Mouse (Mus musculus) MEL (cell line): Measurements from ENCODE around the gene Chl1. TPM values are rescaled to one million over a fixed set of nuclear protein-coding genes. Genes with fewer than 3 reads are reported as not detected.

ENCODE experiments used
- DNase-seq: peaks from one replicate; pipeline ENCODE4 v3.0.0; 2011; ENCODE audit warnings: low read depth, low spot score
- H3K27ac ChIP-seq: 2 replicates; pipeline ENCODE4 v1.5.1; 2012; ENCODE audit warnings: low read depth, mild to moderate bottlenecking, control low read depth, low read length, moderate library complexity; ENCODE audit not compliant: control insufficient read depth
- H3K27me3 ChIP-seq, 2 experiments: fragments of 150-350 bp in 1 of 2; sonication (generic) in 1 of 2; 2 replicates each; pipeline ENCODE4 v1.6.1; 2012; ENCODE audit warnings: low read length in 2 of 2, mild to moderate bottlenecking in 2 of 2, improper control_type of control experiment in 1 of 2, moderate library complexity in 1 of 2; ENCODE audit not compliant: insufficient read depth in 2 of 2, control insufficient read depth in 1 of 2
- H3K36me3 ChIP-seq, 2 experiments: 2 replicates each; pipeline ENCODE4 v1.6.1; 2012 to 2014; ENCODE audit warnings: low read length in 2 of 2, improper control_type of control experiment in 1 of 2, inconsistent platforms in 1 of 2, mild to moderate bottlenecking in 1 of 2; ENCODE audit not compliant: insufficient read depth in 2 of 2, control insufficient read depth in 1 of 2
- H3K4me1 ChIP-seq, 2 experiments: fragments of 150-350 bp in 1 of 2; sonication (generic) in 1 of 2; 2 replicates each; pipeline ENCODE4 v1.6.1; 2012; ENCODE audit warnings: low read length in 2 of 2, improper control_type of control experiment in 1 of 2, mild to moderate bottlenecking in 1 of 2; ENCODE audit not compliant: insufficient read depth in 2 of 2, control insufficient read depth in 1 of 2
- H3K4me3 ChIP-seq, 2 experiments: fragments of 150-350 bp in 1 of 2; sonication (generic) in 1 of 2; 2 replicates each; pipeline ENCODE4 v1.5.1; 2012; ENCODE audit warnings: low read depth in 2 of 2, low read length in 2 of 2, mild to moderate bottlenecking in 2 of 2, moderate library complexity in 2 of 2, control low read depth in 1 of 2, improper control_type of control experiment in 1 of 2; ENCODE audit not compliant: control insufficient read depth in 1 of 2, insufficient read depth in 1 of 2
- H3K79me2 ChIP-seq: 2 replicates; pipeline ENCODE4 v1.6.1; 2012; ENCODE audit warnings: mild to moderate bottlenecking, low read length, moderate library complexity; ENCODE audit not compliant: control insufficient read depth, poor library complexity, insufficient read depth
- H3K9ac ChIP-seq: 2 replicates; pipeline ENCODE4 v1.6.1; 2012; ENCODE audit warnings: low read depth, mild to moderate bottlenecking, control low read depth, low read length, moderate library complexity; ENCODE audit not compliant: control insufficient read depth, poor library complexity, severe bottlenecking
- H3K9me3 ChIP-seq: fragments of 150-350 bp; sonication (generic); replicated peaks from 2 replicates; pipeline ENCODE4 v1.6.1; 2012; ENCODE audit warnings: mild to moderate bottlenecking, low read length, improper control_type of control experiment, moderate library complexity; ENCODE audit not compliant: insufficient read depth
- BHLHE40 ChIP-seq: IDR thresholded peaks from 2 replicates; pipeline ENCODE4 v1.6.1; 2012; ENCODE audit warnings: low read depth, mild to moderate bottlenecking, inconsistent platforms, low read length, improper control_type of control experiment, borderline replicate concordance
- CHD1 ChIP-seq: IDR thresholded peaks from 2 replicates; pipeline ENCODE4 v1.6.1; 2012; ENCODE audit warnings: low read depth, mild to moderate bottlenecking, inconsistent platforms, low read length, improper control_type of control experiment
- CHD2 ChIP-seq: IDR thresholded peaks from 2 replicates; pipeline ENCODE4 v1.6.1; 2011; ENCODE audit warnings: low read length, improper control_type of control experiment
- CTCF ChIP-seq, 3 experiments: IDR thresholded peaks in 2 of 3; conservative IDR thresholded peaks in 1 of 3; 2 replicates each; pipeline ENCODE4 v1.5.1; 2011 to 2012; ENCODE audit warnings: low read length in 3 of 3, low read depth in 2 of 3, mild to moderate bottlenecking in 2 of 3, improper control_type of control experiment in 1 of 3, inconsistent platforms in 1 of 3, mixed read lengths in 1 of 3, moderate library complexity in 1 of 3; ENCODE audit not compliant: control insufficient read depth in 1 of 3, insufficient read depth in 1 of 3, poor library complexity in 1 of 3, severe bottlenecking in 1 of 3
- E2F4 ChIP-seq: IDR thresholded peaks from 2 replicates; pipeline ENCODE4 v1.6.1; 2011; ENCODE audit warnings: low read depth, low read length, improper control_type of control experiment, borderline replicate concordance
- ELF1 ChIP-seq: IDR thresholded peaks from 2 replicates; pipeline ENCODE4 v1.6.1; 2014; ENCODE audit warnings: low read depth, mild to moderate bottlenecking, inconsistent platforms, low read length, improper control_type of control experiment, moderate library complexity
- EP300 ChIP-seq, 2 experiments: IDR thresholded peaks; 2 replicates each; pipeline ENCODE4 v1.6.1; 2011; ENCODE audit warnings: improper control_type of control experiment in 2 of 2, low read length in 2 of 2, low read depth in 1 of 2, mild to moderate bottlenecking in 1 of 2
- JUND ChIP-seq: IDR thresholded peaks from 2 replicates; pipeline ENCODE4 v1.6.1; 2011; ENCODE audit warnings: low read depth, mild to moderate bottlenecking, improper control_type of control experiment, low read length
- MAX ChIP-seq: IDR thresholded peaks from 2 replicates; pipeline ENCODE4 v1.6.1; 2011; ENCODE audit warnings: low read length, improper control_type of control experiment
- MEF2A ChIP-seq: IDR thresholded peaks from 2 replicates; pipeline ENCODE4 v1.6.1; 2014; ENCODE audit warnings: low read depth, mild to moderate bottlenecking, inconsistent platforms, low read length, improper control_type of control experiment; ENCODE audit not compliant: poor library complexity, insufficient replicate concordance, severe bottlenecking; ENCODE audit errors: extremely low read depth
- MYB ChIP-seq: IDR thresholded peaks from 2 replicates; pipeline ENCODE4 v1.6.1; 2011; ENCODE audit warnings: mild to moderate bottlenecking, low read depth, low read length, improper control_type of control experiment
- POLR2A ChIP-seq, 2 experiments: IDR thresholded peaks; 2 replicates each; pipeline ENCODE4 v1.6.1; 2011 to 2012; ENCODE audit warnings: low read length in 2 of 2, mild to moderate bottlenecking in 2 of 2, control low read depth in 1 of 2, improper control_type of control experiment in 1 of 2, low read depth in 1 of 2, moderate library complexity in 1 of 2; ENCODE audit not compliant: control insufficient read depth in 1 of 2, insufficient read depth in 1 of 2, poor library complexity in 1 of 2
- POLR2AphosphoS5 ChIP-seq: IDR thresholded peaks from 2 replicates; pipeline ENCODE4 v1.6.1; 2012; ENCODE audit warnings: low read depth, borderline replicate concordance, mild to moderate bottlenecking, inconsistent platforms, low read length, moderate library complexity, mixed read lengths
- RCOR1 ChIP-seq: IDR thresholded peaks from 2 replicates; pipeline ENCODE4 v1.6.1; 2012; ENCODE audit warnings: low read depth, mild to moderate bottlenecking, inconsistent platforms, low read length, improper control_type of control experiment
- SIN3A ChIP-seq: IDR thresholded peaks from 2 replicates; pipeline ENCODE4 v1.6.1; 2012; ENCODE audit warnings: low read length, improper control_type of control experiment, inconsistent platforms
- TAL1 ChIP-seq: IDR thresholded peaks from 2 replicates; pipeline ENCODE4 v1.6.1; 2012; ENCODE audit warnings: mild to moderate bottlenecking, inconsistent platforms, low read length, moderate library complexity, mixed read lengths
- TBP ChIP-seq: IDR thresholded peaks from 2 replicates; pipeline ENCODE4 v1.8.0; 2011; ENCODE audit warnings: low read depth, low read length, improper control_type of control experiment
- TCF12 ChIP-seq: IDR thresholded peaks from 2 replicates; pipeline ENCODE4 v1.6.1; 2014; ENCODE audit warnings: low read depth, mild to moderate bottlenecking, inconsistent platforms, low read length, improper control_type of control experiment, moderate library complexity
- UBTF ChIP-seq: IDR thresholded peaks from 2 replicates; pipeline ENCODE4 v1.6.1; 2012; ENCODE audit warnings: low read depth, mild to moderate bottlenecking, inconsistent platforms, low read length, improper control_type of control experiment, moderate library complexity, borderline replicate concordance; ENCODE audit not compliant: insufficient read depth
- USF2 ChIP-seq, 2 experiments: IDR thresholded peaks; 2 replicates each; pipeline ENCODE4 v1.6.1; 2011 to 2012; ENCODE audit warnings: improper control_type of control experiment in 2 of 2, low read length in 2 of 2, borderline replicate concordance in 1 of 2, inconsistent platforms in 1 of 2, low read depth in 1 of 2, mild to moderate bottlenecking in 1 of 2; ENCODE audit not compliant: insufficient read depth in 1 of 2
- ZMIZ1 ChIP-seq: IDR thresholded peaks from 2 replicates; pipeline ENCODE4 v1.6.1; 2012; ENCODE audit warnings: low read depth, mild to moderate bottlenecking, inconsistent platforms, low read length, improper control_type of control experiment, moderate library complexity
- ZNF384 ChIP-seq: IDR thresholded peaks from 2 replicates; pipeline ENCODE4 v1.6.1; 2012; ENCODE audit warnings: low read depth, mild to moderate bottlenecking, inconsistent platforms, low read length, improper control_type of control experiment
- polyA plus RNA-seq, 2 experiments: library from polyadenylated mRNA; stranded (reverse) in 1 of 2; unstranded in 1 of 2; fragments of >175 nt in 1 of 2; fragments of >200 nt in 1 of 2; gene quantifications; 2 replicates each; pipeline versions ENCODE4 v1.2.1 to v1.2.4; 2012; ENCODE audit warnings: low replicate concordance in 2 of 2, low read depth in 1 of 2; ENCODE audit not compliant: insufficient read length in 2 of 2, insufficient read depth in 1 of 2, missing spikeins in 1 of 2
- total RNA-seq: library from RNA; depleted of rRNA; stranded (reverse); fragments of 300-350 nt; gene quantifications from 2 replicates; pipeline ENCODE4 v1.2.3, GENCODE M21; 2012

The Chl1 gene
- total and polyA plus RNA-seq, 3 experiments = not detected

DNA sequence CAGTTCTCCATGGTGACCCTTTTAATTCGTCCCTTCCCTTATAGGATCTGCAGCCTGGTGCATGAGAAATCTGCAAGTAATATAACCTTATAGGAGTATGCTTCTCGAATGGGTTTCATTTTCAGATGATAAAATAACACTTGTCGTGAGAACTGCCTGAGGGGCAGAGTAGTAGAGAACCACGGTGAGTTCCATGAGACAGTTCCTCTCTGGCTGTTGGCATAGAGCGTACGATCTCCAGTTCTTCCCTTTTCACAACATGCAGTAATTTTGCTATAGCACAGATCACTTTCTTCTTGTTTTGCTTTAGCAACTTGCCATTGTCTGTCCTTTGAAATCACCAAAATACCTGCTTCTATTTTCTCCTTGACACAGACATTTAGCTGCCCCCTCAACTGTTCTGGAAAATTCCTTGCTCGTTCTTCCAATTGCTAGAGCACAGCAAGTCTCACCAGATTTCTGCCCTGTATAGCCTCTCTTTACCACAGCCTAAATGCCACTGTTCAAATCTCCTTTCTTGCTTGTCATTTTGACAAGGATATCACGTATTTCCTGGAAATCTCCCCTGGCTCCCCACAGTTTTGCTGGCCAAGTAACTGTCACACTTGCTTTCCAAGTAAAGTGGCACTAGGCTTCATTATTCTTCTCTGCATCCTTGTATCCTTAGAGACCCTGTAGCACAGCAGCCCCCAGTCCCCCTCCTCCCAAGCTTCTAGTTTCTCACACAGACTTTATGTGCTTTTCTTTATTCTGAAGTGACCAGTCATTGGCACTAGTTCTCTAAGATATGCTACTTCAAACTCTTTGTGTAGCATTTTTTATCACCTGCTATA is 16.8 kb downstream of the Chl1 start:
- no peaks in the 10 kb centered on the region for H3K36me3 ChIP-seq
- no peaks in the 10 kb centered on the region for H3K79me2 ChIP-seq
- no peak for TF ChIP-seq POLR2A (IDR thresholded peaks at IDR 0.05; ENCODE audit: control insufficient read depth in 1 of 2, insufficient read depth in 1 of 2, low read depth in 1 of 2, low read length in 2 of 2, poor library complexity in 1 of 2)
- TF ChIP-seq TCF12 = no peak
- TF ChIP-seq UBTF = no peak
- TF ChIP-seq CHD1 = no peak
- no peak for TF ChIP-seq TAL1
- no peak for TF ChIP-seq MEF2A
- no peak for TF ChIP-seq RCOR1
- no peak for TF ChIP-seq CTCF (IDR thresholded peaks at IDR 0.05 in 2 of 3, conservative IDR thresholded peaks at IDR 0.05 in 1 of 3; ENCODE audit: control insufficient read depth in 1 of 3, insufficient read depth in 1 of 3, low read depth in 2 of 3, low read length in 3 of 3, poor library complexity in 1 of 3, severe bottlenecking in 1 of 3)
- no peak for TF ChIP-seq TBP
- TF ChIP-seq ZMIZ1 = no peak
- TF ChIP-seq MYB = no peak
- TF ChIP-seq POLR2AphosphoS5 = no peak
- no peak for TF ChIP-seq BHLHE40
- TF ChIP-seq E2F4 = no peak
- no peak for TF ChIP-seq ZNF384
- no peak for TF ChIP-seq JUND
- TF ChIP-seq SIN3A = no peak
- no peak for TF ChIP-seq EP300 (IDR thresholded peaks at IDR 0.05; ENCODE audit: low read depth in 1 of 2, low read length in 2 of 2)
- TF ChIP-seq, all 39 proteins: peak for 0
- no peaks in the 10 kb centered on the region for H3K4me1 ChIP-seq
- H3K4me3 ChIP-seq = no peak overlapping the region
- H3K27ac ChIP-seq = no peak overlapping the region
- no peak overlapping the region for H3K9ac ChIP-seq
- no peaks in the 10 kb centered on the region for H3K9me3 ChIP-seq
- no peak for DNase-seq
- no peaks in the 10 kb centered on the region for H3K27me3 ChIP-seq

DNA sequence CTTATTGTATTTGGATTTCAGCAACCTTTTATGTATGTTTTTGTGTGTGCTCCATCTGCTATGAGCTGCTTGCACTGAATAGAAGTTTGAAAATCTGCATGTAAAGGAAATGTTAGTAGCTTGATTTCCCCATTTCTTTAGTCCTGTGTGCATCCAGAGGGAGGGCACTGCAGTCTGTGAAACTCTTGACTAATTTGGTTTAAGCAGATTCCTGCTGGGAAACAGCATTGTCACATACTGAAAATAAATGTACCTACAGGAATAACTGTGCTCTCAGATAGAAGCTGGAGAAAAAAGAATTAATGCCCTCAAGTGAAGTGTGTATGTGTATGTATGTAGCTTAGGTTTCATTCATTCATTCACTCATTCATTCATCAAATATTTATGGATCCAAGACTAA is 22.7 kb downstream of the Chl1 start:
- no peak overlapping the region for H3K9ac ChIP-seq
- no peaks in the 10 kb centered on the region for H3K9me3 ChIP-seq
- H3K27me3 ChIP-seq = no peaks in the 10 kb centered on the region
- no peak for DNase-seq
- no peaks in the 10 kb centered on the region for H3K36me3 ChIP-seq
- no peak for TF ChIP-seq CHD2
- no peak for TF ChIP-seq MAX
- no peak for TF ChIP-seq ELF1
- TF ChIP-seq USF2 (IDR thresholded peaks at IDR 0.05; ENCODE audit: borderline replicate concordance in 1 of 2, insufficient read depth in 1 of 2, low read depth in 1 of 2, low read length in 2 of 2) = no peak
- TF ChIP-seq UBTF = no peak
- no peak for TF ChIP-seq ZMIZ1
- H3K4me3 ChIP-seq = no peak overlapping the region
- no peak overlapping the region for H3K27ac ChIP-seq
- no peaks in the 10 kb centered on the region for H3K79me2 ChIP-seq
- H3K4me1 ChIP-seq = no peaks in the 10 kb centered on the region
